Mouse (Mus musculus): ENCODE results near the gene Olfr463.

Olfr463 gene

DNA sequence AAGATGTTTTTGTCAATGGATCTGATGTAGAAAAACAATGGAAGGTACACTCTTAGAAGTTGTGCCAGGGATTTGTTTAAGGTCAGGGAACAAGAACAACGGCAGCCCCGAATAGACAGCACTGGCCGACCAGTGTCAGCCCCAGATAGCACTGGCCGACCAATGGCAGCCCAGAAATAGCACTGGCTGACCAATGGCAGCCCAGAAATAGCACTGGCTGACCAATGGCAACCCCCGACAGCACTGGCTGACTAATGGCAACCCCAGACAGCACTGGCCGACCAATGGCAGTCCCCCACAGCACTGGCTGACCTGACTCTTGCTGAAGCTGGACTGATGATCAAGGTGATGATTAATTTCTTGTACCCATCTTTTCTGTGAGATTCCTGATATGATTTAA lies 49.3 kb downstream of the Olfr463 start:
- in situ Hi-C loops (cut with MboI, MseI) = no loop called here

DNA sequence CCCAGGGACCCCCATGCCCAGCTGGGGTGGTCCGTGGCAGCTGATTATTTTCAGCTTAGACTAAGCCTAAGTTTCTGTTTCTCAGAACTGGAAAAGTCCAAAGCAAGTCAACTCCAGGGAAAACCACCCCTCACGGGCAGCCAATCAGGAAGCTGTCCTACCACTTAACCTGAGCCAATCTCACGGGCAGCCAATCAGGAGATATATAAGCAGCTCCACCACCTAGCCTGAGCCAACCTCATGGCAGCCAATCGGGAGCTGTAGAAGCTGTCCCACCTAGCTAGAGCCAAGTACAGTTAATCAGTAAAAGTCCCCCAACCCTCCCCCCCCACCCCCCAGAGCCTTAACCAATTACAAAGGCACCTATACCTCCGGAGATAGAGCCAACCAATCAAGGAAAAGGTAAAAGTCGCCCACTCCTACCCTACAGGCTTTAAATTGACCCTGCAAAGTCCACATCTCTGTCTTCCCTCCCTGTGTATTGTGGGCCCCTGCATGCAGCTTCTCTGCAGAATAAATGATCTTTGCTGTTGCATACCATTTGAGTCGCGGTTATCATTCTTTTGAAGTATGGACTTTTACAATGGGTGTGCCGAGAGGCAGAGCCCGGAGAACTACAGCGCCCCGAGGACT lies 50.1 kb downstream of the Olfr463 start:
- in situ Hi-C loops (cut with MboI, MseI) = no loop called here
